Mouse (Mus musculus) spleen, adult 2 months (tissue): ENCODE measurements around the gene Aqp12. TPM values are rescaled to one million over a fixed set of nuclear protein-coding genes. Genes with fewer than 3 reads are reported as not detected.

Source experiments
- DNase-seq, 2 experiments: peaks; one replicate each; pipeline versions ENCODE4 v3.0.0 to v3.0.0-alpha.2; 2012 to 2021; ENCODE audit warnings: low spot score in 2 of 2, low read depth in 1 of 2
- H3K27ac ChIP-seq: fragments of 200-500 bp; 2 replicates; pipeline ENCODE4 v1.5.1; 2012; ENCODE audit warnings: low read length, inconsistent platforms; ENCODE audit not compliant: insufficient read depth
- H3K27me3 ChIP-seq: fragments of 200-500 bp; 2 replicates; pipeline ENCODE4 v1.6.1; 2012; ENCODE audit warnings: mild to moderate bottlenecking, moderate library complexity, low read length, inconsistent platforms; ENCODE audit not compliant: control insufficient read depth, insufficient read depth
- H3K36me3 ChIP-seq: fragments of 200-500 bp; 2 replicates; pipeline ENCODE4 v1.6.1; 2012; ENCODE audit warnings: mild to moderate bottlenecking, low read length, inconsistent platforms; ENCODE audit not compliant: control insufficient read depth, insufficient read depth
- H3K4me1 ChIP-seq: fragments of 200-500 bp; 2 replicates; pipeline ENCODE4 v1.6.1; 2011; ENCODE audit warnings: inconsistent platforms; ENCODE audit not compliant: control insufficient read depth, insufficient read depth, insufficient read length
- H3K4me3 ChIP-seq: fragments of 200-500 bp; 2 replicates; pipeline ENCODE4 v1.5.1; 2011; ENCODE audit warnings: mild to moderate bottlenecking, inconsistent platforms; ENCODE audit not compliant: insufficient read depth, insufficient read length; ENCODE audit errors: extremely low read depth
- CTCF ChIP-seq: fragments of 200-500 bp; IDR thresholded peaks from 2 replicates; pipeline ENCODE4 v1.5.1; 2011; ENCODE audit warnings: mild to moderate bottlenecking, inconsistent platforms; ENCODE audit not compliant: insufficient read depth, insufficient read length, insufficient replicate concordance; ENCODE audit errors: extremely low read depth
- POLR2A ChIP-seq: fragments of 200-500 bp; IDR thresholded peaks from 2 replicates; pipeline ENCODE4 v1.6.1; 2011; ENCODE audit warnings: low read depth, low read length, inconsistent platforms
- WGBS: fragments of 180-500 bp; shearing (Covaris S2); methylation state at CpG from one replicate; pipeline ENCODE4 v1.1.7; 2018; 5-methylcytosine and 5-hydroxymethylcytosine counted together
- polyA plus RNA-seq: library from polyadenylated mRNA; depleted of rRNA; stranded (reverse); fragments of >200 nt; gene quantifications from 2 replicates; pipeline ENCODE4 v1.2.3, GENCODE M21; 2012

The Aqp12 gene
- polyA plus RNA-seq, 1 experiment: 28.4 TPM

DNA sequence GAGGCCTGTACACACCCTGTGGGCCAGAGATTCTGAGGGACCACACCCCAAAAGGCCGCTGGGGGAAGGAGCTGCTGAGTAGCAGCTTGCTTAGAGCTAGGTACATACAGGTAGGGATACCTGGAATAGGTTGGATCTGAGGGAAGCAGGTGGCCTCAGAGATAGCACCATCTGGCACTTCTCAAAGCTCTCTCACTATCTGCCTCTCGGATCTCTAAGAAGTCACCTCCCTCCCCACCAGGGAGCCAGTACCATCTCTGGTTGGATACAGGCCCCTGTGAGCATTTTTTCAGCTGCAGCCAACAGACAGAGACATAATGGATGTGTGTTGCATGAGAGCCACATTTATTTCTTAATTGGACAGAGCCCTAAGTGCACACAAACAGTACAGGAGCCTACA lies 9.0 kb downstream of the Aqp12 start:
- 70% methylated on average over 2 of the region's 2 CpGs for WGBS
- Histone ChIP-seq H3K4me1 (no peaks in the 10 kb centered on the region), H3K27me3 (no peaks in the 10 kb centered on the region), H3K36me3 (no peaks in the 10 kb centered on the region), H3K4me3 (no peak overlapping the region), H3K27ac (no peak overlapping the region)
- TF ChIP-seq POLR2A (no peak), CTCF (no peak)
- no peak for DNase-seq

DNA sequence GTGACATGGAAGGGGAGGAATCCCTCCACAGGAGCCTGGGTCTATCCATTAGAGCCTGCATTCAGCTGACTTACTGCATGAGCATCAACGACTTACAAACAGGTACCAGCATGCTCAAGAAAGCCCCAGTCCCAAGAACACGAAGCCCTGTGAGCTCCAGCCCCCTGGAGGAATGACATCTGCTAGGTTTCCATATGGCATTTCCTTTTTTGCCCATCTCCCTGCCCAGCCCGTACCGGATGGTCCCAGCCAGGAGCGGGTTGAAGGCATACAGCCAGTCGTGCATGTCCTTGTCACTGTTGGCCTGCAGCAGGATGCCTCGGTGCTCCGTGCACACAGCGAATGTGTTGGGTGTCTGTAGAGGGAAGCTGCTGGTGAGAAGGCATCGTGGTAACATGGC lies 12.6 kb downstream of the Aqp12 start:
- Histone ChIP-seq H3K27ac (no peak overlapping the region), H3K27me3 (no peaks in the 10 kb centered on the region), H3K4me1 (no peaks in the 10 kb centered on the region), H3K36me3 (no peaks in the 10 kb centered on the region), H3K4me3 (no peak overlapping the region)
- WGBS: 81% methylated on average over 10 of the region's 10 CpGs
- no peak for TF ChIP-seq CTCF
- no peak for TF ChIP-seq POLR2A
- no peak for DNase-seq

- no peaks in the 10 kb centered on the region for H3K36me3 ChIP-seq
- WGBS: 87% methylated on average over 4 of the region's 4 CpGs
- no peaks in the 10 kb centered on the region for H3K27me3 ChIP-seq
Observed at GRCm38 (mm10) chr1:93020602-93021001, 14.5 kb downstream of the Aqp12 start.

GRCm38 (mm10) chr1:93026600-93026999 lies 20.5 kb downstream of the Aqp12 start:
- H3K27ac ChIP-seq: no peak overlapping the region
- WGBS: 81% methylated on average over 8 of the region's 8 CpGs

More at GRCm38 (mm10) chr1:93020602-93021001, 14.5 kb downstream of the Aqp12 start:
- DNase-seq: no peak
- Histone ChIP-seq H3K27ac (no peak overlapping the region), H3K4me1 (no peaks in the 10 kb centered on the region), H3K4me3 (no peak overlapping the region)
- TF ChIP-seq CTCF (no peak), POLR2A (no peak)

GRCm38 (mm10) chr1:93029387-93029786 lies 23.3 kb downstream of the Aqp12 start:
- Histone ChIP-seq H3K27ac (no peak overlapping the region), H3K36me3 (no peaks in the 10 kb centered on the region), H3K4me1 (no peaks in the 10 kb centered on the region), H3K4me3 (no peak overlapping the region), H3K27me3 (no peaks in the 10 kb centered on the region)
- DNase-seq: no peak
- 93% methylated on average over 10 of the region's 10 CpGs for WGBS
- TF ChIP-seq CTCF (no peak), POLR2A (no peak)

More at GRCm38 (mm10) chr1:93026600-93026999, 20.5 kb downstream of the Aqp12 start:
- TF ChIP-seq CTCF (no peak), POLR2A (no peak)
- no peak for DNase-seq
- no peak overlapping the region for H3K4me3 ChIP-seq
- H3K36me3 ChIP-seq: no peaks in the 10 kb centered on the region
- no peaks in the 10 kb centered on the region for H3K4me1 ChIP-seq
- no peaks in the 10 kb centered on the region for H3K27me3 ChIP-seq

GRCm38 (mm10) chr1:93030060-93030459 lies 23.9 kb downstream of the Aqp12 start:
- Histone ChIP-seq H3K4me3 (no peak overlapping the region), H3K4me1 (no peaks in the 10 kb centered on the region), H3K27me3 (no peaks in the 10 kb centered on the region), H3K36me3 (no peaks in the 10 kb centered on the region), H3K27ac (no peak overlapping the region)
- DNase-seq: no peak
- WGBS: 73% methylated on average over 2 of the region's 2 CpGs
- TF ChIP-seq CTCF: no peak
- TF ChIP-seq POLR2A: no peak

- Histone ChIP-seq H3K27me3 (no peaks in the 10 kb centered on the region), H3K36me3 (no peaks in the 10 kb centered on the region), H3K4me1 (no peaks in the 10 kb centered on the region), H3K4me3 (no peak overlapping the region), H3K27ac (no peak overlapping the region)
- WGBS: 74% methylated on average over 3 of the region's 3 CpGs
- TF ChIP-seq CTCF (no peak), POLR2A (no peak)
- DNase-seq: no peak
Observed at GRCm38 (mm10) chr1:93031199-93031598, 25.1 kb downstream of the Aqp12 start.
